Mouse (Mus musculus) cortical plate, adult 2 months (tissue): ENCODE results near the gene Pdgfa.

Experiments
- CTCF ChIP-seq: fragments of 200-500 bp; IDR thresholded peaks from 2 replicates; pipeline ENCODE4 v1.5.1; 2011; ENCODE audit warnings: mild to moderate bottlenecking, control low read depth, low read length; ENCODE audit not compliant: insufficient read depth; ENCODE audit errors: extremely low read depth
- POLR2A ChIP-seq: fragments of 200-500 bp; IDR thresholded peaks from 2 replicates; pipeline ENCODE4 v1.6.1; 2011; ENCODE audit warnings: mild to moderate bottlenecking, low read length, control low read depth; ENCODE audit not compliant: insufficient read depth; ENCODE audit errors: extremely low read depth

DNA sequence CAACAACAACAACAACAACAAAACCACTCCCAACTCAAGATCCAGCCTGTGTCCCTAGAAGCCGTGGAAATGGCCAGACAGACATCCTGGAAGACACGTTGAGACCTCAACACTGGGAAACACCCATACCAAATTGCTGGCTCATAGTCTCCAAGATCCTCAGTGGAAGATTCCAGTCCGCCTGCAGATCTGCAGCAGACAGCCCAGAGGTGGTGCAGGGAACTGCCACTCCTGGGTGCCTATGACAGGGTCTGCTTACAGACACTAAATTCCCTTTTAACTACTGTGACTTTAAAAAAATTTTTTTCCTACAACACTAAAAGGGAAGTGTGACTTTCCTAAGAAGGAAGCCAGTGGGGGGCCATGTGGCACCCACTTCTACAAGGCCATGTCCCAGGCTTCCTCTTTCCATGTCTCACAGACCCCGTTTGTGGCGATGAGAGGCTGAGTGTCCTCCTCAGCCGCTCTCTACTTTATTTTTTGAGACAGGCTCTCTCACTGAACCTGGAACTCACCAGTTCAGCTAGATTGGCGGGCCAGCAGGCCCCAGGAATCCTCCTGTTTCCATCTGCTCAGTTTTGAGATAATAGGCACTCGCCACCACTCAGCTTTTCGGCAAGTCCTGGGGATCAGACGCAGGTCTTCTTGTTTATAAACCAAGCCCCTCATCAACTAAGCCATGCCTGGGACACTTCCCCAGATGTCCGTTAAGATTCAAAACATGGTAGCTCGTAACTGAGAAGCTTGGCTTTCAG lies 27.4 kb upstream of the Pdgfa start:
- TF ChIP-seq CTCF (no peak), POLR2A (no peak)
